Mouse (Mus musculus): ENCODE results near the gene Fam133b.
"Not testable (repeated sequence)": the region's sequence is repeated elsewhere in the genome, so short reads cannot be mapped to it uniquely, and the experiment has no call there.

- TF ChIP-seq GATA1 (IDR thresholded peaks at IDR 0.05; ENCODE audit: borderline replicate concordance, low read length); FLI1 (IDR thresholded peaks at IDR 0.05; ENCODE audit: low read length): not testable (repeated sequence)
Measured at GRCm38 (mm10) chr5:3532048-3532447, 11.6 kb upstream of the Fam133b start.
